Mouse (Mus musculus) embryonic facial prominence, embryonic 12.5 days (tissue): ENCODE measurements around the gene Ipo4. TPM values are rescaled to one million over a fixed set of nuclear protein-coding genes. Genes with fewer than 3 reads are reported as not detected.

ENCODE experiments used
- ATAC-seq: fragments of 200-750 bp; cut with Nextera tagmentation; 2 replicates; pipeline ENCODE4 v1.8.0; 2017; ENCODE audit not compliant: insufficient number of reproducible peaks, insufficient read depth, low FRiP score, low TSS enrichment
- H3K27ac ChIP-seq: fragments of 300-500 bp; sonication (generic); 2 replicates; pipeline ENCODE4 v1.5.1; 2016; ENCODE audit warnings: mild to moderate bottlenecking
- H3K27me3 ChIP-seq: fragments of 300-500 bp; sonication (generic); 2 replicates; pipeline ENCODE4 v1.6.1; 2016; ENCODE audit warnings: mild to moderate bottlenecking, moderate library complexity
- H3K36me3 ChIP-seq: fragments of 300-500 bp; sonication (generic); 2 replicates; pipeline ENCODE4 v1.6.1; 2016; ENCODE audit warnings: mild to moderate bottlenecking
- H3K4me1 ChIP-seq: fragments of 300-500 bp; sonication (generic); 2 replicates; pipeline ENCODE4 v1.6.1; 2016
- H3K4me2 ChIP-seq: fragments of 300-500 bp; sonication (generic); replicated peaks from 2 replicates; pipeline ENCODE4 v1.6.1; 2016; ENCODE audit warnings: mild to moderate bottlenecking, moderate library complexity
- H3K4me3 ChIP-seq: fragments of 300-500 bp; sonication (generic); 2 replicates; pipeline ENCODE4 v1.5.1; 2016; ENCODE audit warnings: mild to moderate bottlenecking
- H3K9ac ChIP-seq: fragments of 300-500 bp; sonication (generic); 2 replicates; pipeline ENCODE4 v1.6.1; 2016; ENCODE audit warnings: mild to moderate bottlenecking, moderate library complexity
- H3K9me3 ChIP-seq: fragments of 300-500 bp; sonication (generic); 2 replicates; pipeline ENCODE4 v1.6.1; 2016; ENCODE audit warnings: mild to moderate bottlenecking, moderate library complexity
- WGBS: fragments of 180-500 bp; shearing (Covaris S2); methylation state at CpG from one replicate; pipeline ENCODE4 v1.1.7; 2016; 5-methylcytosine and 5-hydroxymethylcytosine counted together
- polyA plus RNA-seq: library from polyadenylated mRNA; unstranded; fragments of >200 nt; fragmentation: Nextera tagmentation; extraction: Ambion mirVana; gene quantifications from 2 replicates; pipeline ENCODE4 v1.2.1, GENCODE M21; 2016

The Ipo4 gene
- polyA plus RNA-seq, 1 experiment from 2014 or later: 99.8 TPM

DNA sequence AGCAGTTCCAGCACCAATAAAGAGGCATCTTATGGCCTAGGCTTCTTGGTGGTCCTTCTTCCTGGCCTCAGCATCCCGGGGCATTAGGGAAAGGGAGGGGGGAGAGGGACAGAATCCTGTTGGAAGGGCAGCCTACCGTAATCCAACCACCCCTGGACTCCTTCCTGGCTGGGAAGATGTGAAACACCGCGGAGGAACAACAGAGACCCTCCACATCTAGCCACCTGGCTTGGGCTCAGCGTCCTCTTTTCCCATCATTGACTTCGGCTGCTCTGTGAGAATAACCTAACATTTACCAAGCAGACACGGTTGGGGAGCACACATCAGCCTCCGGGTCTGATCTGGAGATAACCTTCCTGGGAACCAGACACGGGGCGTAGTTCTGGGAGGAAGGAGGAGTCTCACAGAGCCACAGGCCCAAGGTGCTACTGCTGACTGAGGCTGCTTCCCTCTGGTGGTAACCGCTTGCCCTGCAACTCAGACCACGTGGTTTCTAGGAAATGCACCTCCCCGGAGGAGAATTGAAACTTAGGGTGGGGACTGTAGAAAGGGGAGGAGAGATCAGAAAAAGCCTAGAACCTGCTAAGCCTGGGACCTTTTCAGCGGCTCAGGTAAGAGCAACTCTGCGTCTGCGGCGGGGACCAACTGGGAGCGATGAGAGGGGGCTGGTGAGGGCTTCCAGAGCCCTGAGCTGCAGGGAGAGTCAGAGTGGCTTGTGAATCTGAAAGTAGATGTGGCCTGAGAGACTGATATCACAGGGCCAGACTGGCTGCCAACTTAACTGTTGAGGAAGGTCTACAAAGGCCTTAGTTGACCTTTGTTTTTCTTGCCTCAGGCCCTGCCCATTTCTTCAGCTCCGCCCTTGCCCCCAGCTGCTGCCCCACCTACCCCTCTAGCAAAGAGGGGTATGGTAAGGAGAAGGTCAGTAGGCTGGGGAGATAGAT, 31.9 kb downstream of the Ipo4 start:
- Histone ChIP-seq H3K4me3 (peak overlapping the region; percentile 30), H3K27me3 (no peaks in the 10 kb centered on the region), H3K27ac (peak overlapping the region; percentile 70), H3K36me3 (peaks cover 75% of the 10 kb centered on the region), H3K4me2 (peak overlapping the region; percentile 50), H3K9ac (peak overlapping the region; percentile 17; the same call in 1 of the 2 replicates), H3K4me1 (peaks cover 11% of the 10 kb centered on the region; the same call in 1 of the 2 replicates), H3K9me3 (no peaks in the 10 kb centered on the region)
- 13% methylated on average over 19 of the region's 19 CpGs for WGBS
- ATAC-seq: peak; percentile 80

DNA sequence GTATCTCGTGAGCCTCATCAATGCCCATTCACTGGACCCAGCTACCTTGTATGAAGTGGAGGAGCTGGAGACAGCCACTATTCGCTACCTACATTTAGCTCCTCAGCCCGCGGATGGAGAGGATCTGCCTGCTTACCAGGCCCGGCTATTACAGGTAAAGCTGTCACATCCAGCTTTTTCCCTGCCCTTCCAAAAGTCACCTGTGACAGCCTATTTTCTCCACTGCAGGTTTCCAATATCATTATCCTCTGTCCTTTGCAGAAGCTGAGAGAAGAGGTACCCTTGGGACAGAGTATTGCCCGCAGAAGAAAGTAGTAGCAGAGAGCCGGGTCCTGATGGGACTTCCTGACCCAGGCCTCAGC, 32.5 kb downstream of the Ipo4 start, which contains the start of gene Irf9:
TSS of gene Irf9 (plus strand) at position 301 of the 362 bp plus-strand sequence.
- ATAC-seq: no peak
- no peaks in the 10 kb centered on the region for H3K27me3 ChIP-seq
- WGBS: 82% methylated on average over 7 of the region's 7 CpGs
- peak within 1 kb of the TSS; percentile 70 for H3K27ac ChIP-seq
- peaks cover 11% of the 10 kb centered on the region; the same call in 1 of the 2 replicates for H3K4me1 ChIP-seq
- H3K9ac ChIP-seq: peak within 1 kb of the TSS; percentile 17; the same call in 1 of the 2 replicates
- peak within 1 kb of the TSS; percentile 50 for H3K4me2 ChIP-seq
- H3K4me3 ChIP-seq: peak within 1 kb of the TSS; percentile 30
- peaks cover 75% of the 10 kb centered on the region for H3K36me3 ChIP-seq
- no peaks in the 10 kb centered on the region for H3K9me3 ChIP-seq

DNA sequence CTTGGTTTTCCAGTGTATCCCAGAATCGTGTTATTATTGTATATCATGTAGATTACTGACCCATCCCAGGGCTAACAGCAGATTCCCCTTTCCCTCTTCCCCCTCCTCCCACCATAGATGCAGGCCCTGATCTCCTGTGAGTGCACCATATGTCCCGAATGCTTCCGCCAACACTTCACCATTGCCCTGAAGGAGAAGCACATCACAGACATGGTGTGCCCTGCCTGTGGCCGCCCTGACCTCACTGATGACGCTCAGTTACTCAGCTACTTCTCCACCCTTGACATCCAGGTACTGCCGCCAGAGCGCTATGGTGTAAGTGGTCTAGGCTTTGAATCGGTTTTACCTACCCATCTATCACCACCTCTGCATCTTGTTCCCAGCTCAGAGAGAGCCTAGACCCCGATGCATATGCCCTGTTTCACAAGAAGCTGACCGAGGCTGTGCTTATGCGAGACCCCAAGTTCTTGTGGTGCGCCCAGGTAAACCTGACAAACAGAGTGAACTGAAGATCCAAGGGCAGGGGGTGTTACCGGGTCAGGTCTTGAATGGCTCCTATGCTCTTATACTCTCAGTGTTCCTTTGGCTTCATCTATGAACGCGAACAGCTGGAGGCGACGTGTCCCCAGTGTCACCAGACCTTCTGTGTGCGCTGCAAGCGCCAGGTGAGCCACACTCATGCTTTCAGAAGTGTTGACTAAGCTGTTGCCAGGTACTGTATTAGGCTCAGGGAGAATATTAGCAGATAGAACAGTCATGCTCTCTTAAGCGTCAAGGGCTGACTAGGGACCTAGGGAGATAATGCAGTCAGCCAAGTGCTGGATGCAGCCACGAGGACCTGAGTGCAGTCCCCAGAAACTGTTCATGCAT, 37.0 kb downstream of the Ipo4 start:
- peaks cover 87% of the 10 kb centered on the region for H3K36me3 ChIP-seq
- ATAC-seq: no peak

DNA sequence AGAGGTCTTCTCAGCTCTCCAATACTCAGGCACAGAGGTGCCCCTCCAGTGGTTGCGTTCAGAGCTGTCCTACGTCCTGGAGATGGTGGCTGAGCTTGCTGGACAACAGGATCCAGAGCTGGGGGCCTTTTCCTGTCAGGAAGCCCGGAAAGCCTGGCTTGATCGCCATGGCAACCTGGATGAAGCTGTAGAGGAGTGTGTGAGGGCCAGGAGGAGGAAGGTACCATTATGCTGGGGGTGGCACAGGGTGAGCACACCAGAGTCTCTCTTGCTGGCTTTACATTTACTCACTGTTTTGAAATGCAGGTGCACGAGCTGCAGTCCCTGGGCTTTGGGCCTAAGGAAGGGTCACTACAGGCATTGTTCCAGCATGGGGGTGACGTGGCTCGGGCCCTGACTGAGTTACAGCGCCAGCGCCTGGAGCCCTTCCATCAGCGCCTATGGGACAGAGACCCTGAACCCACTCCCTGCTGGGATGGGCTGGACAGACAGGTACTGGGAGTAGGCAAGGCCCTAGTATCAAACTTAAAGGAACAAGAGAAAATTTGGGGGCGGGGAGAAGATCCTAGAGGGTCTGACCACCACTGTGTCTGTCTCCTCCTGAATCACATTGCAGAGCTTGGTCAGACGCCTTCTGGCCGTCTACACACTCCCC, 39.6 kb downstream of the Ipo4 start:
- Histone ChIP-seq H3K36me3 (peaks cover 66% of the 10 kb centered on the region), H3K9ac (0 out of 2 replicates have a peak overlapping the region, but pooled peaks have one; percentile 24)

More for the DNA sequence above, 37.0 kb downstream of the Ipo4 start:
- WGBS: 94% methylated on average over 21 of the region's 21 CpGs
- Histone ChIP-seq H3K27me3 (no peaks in the 10 kb centered on the region), H3K4me2 (no peak overlapping the region), H3K27ac (no peak overlapping the region), H3K4me3 (no peak overlapping the region), H3K9me3 (no peaks in the 10 kb centered on the region), H3K4me1 (peaks cover 5% of the 10 kb centered on the region; the same call in 1 of the 2 replicates), H3K9ac (no peak overlapping the region)

DNA sequence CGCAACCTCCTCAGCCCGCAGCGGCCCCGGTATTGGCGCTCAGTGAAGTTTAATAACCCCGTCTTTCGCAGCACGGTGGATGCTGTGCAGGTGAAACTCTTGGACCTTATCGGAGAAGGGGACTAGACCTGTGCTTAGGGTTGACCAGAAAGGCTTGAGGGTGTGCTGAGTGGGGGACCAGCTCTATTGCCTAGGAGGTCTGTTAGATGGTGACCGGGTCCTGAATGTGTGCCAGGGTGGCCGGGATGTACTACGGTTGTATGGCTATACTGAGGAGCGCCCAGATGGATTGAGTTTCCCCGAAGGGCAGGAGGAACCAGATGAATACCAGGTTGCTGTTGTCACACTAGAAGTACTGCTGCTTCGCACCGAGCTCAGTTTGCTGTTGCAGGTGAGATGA, 43.5 kb downstream of the Ipo4 start:
- ATAC-seq: no peak
- Histone ChIP-seq H3K9me3 (no peaks in the 10 kb centered on the region), H3K9ac (peak overlapping the region; percentile 77), H3K4me2 (peak overlapping the region; percentile 88), H3K4me1 (peaks cover 23% of the 10 kb centered on the region), H3K36me3 (peaks cover 35% of the 10 kb centered on the region), H3K27ac (peak overlapping the region; percentile 97; the same call in 1 of the 2 replicates), H3K4me3 (peak overlapping the region; percentile 71), H3K27me3 (no peaks in the 10 kb centered on the region)
- 3% methylated on average over 16 of the region's 16 CpGs for WGBS

More for the DNA sequence above, 39.6 kb downstream of the Ipo4 start:
- no peak for ATAC-seq
- 82% methylated on average over 13 of the region's 13 CpGs for WGBS
- H3K4me2 ChIP-seq: no peak overlapping the region
- H3K27me3 ChIP-seq: no peaks in the 10 kb centered on the region
- H3K4me3 ChIP-seq: no peak overlapping the region
- H3K9me3 ChIP-seq: no peaks in the 10 kb centered on the region
- peaks cover 14% of the 10 kb centered on the region for H3K4me1 ChIP-seq
- no peak overlapping the region for H3K27ac ChIP-seq

DNA sequence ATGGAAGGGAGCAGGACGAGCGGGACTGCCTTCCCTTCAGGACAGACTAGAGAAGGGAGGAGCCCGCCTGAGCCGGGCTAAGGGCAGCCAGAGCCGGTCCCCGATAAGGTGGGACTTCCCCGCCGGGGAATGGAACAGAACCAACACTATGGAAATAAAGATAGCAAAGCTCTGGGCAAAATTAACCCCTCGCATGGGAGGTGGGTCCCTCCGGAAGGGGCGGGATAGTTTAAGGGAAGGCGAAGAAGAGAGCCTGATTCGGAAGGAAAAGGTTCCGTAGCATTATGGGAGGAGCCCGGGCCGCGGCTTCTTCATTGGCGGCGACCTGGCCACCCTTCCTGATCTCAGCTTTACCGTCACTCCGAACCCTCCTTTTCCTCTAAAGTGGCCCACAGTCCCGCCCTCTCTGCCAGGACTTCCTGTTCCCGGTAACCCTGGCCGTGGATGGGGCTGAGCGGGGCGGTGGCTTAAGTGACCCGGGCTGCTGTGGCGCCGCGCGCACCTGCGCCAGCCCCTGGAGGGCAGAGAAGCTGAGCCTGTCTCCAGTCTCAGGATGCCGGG, 44.3 kb downstream of the Ipo4 start, which contains the start of gene Rnf31:
TSS of gene Rnf31 (plus strand) at position 378 of the 561 bp plus-strand sequence.
- H3K4me3 ChIP-seq: peak within 1 kb of the TSS; percentile 71
- H3K4me1 ChIP-seq: peaks cover 23% of the 10 kb centered on the region
- no peaks in the 10 kb centered on the region for H3K9me3 ChIP-seq
- ATAC-seq: peak; percentile 91
- H3K36me3 ChIP-seq: peaks cover 32% of the 10 kb centered on the region
- peak within 1 kb of the TSS; percentile 97 for H3K27ac ChIP-seq
- H3K9ac ChIP-seq: peak within 1 kb of the TSS; percentile 77
- H3K4me2 ChIP-seq: peak within 1 kb of the TSS; percentile 88
- no peaks in the 10 kb centered on the region for H3K27me3 ChIP-seq
- under 1% methylated on average over 33 of the region's 33 CpGs for WGBS

DNA sequence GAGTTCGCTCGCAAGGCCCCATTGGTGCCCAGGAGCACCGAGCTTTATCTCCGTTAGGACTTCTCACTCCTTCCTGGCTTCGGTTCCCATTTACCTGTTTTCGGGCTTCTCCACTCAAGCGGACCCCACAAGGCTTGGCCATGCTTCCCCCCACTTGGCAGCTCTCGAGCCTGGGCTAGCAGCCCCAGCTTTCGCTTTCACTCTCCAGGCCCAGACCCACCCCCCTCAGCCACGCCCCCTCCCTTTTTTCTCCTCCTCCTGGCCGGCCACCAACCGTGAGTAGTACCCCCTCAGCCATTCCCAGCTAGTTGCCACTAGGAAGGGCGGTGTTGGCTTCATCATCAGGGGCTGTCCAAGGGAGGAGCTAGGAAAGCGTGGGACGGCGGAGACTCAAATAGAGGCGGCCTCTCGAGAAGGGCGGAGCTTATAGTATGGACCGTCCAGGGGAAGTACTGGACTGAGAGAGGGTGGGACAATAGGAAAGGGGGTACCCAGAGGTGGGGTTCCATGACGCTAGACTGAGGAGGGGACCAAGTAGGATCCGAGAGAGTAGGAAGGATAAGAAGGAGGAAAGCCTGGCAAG, 44.9 kb downstream of the Ipo4 start, which contains the start of gene Psme2:
TSS of gene Psme2 (minus strand) at position 366 of the 583 bp plus-strand sequence.
- Histone ChIP-seq H3K4me1 (peaks cover 23% of the 10 kb centered on the region), H3K4me3 (peak within 1 kb of the TSS; percentile 71), H3K27me3 (no peaks in the 10 kb centered on the region), H3K9ac (peak within 1 kb of the TSS; percentile 77), H3K4me2 (peak within 1 kb of the TSS; percentile 88), H3K27ac (peak within 1 kb of the TSS; percentile 97), H3K36me3 (peaks cover 26% of the 10 kb centered on the region), H3K9me3 (no peaks in the 10 kb centered on the region)
- ATAC-seq: peak; percentile 96
- 1% methylated on average over 22 of the region's 22 CpGs for WGBS

DNA sequence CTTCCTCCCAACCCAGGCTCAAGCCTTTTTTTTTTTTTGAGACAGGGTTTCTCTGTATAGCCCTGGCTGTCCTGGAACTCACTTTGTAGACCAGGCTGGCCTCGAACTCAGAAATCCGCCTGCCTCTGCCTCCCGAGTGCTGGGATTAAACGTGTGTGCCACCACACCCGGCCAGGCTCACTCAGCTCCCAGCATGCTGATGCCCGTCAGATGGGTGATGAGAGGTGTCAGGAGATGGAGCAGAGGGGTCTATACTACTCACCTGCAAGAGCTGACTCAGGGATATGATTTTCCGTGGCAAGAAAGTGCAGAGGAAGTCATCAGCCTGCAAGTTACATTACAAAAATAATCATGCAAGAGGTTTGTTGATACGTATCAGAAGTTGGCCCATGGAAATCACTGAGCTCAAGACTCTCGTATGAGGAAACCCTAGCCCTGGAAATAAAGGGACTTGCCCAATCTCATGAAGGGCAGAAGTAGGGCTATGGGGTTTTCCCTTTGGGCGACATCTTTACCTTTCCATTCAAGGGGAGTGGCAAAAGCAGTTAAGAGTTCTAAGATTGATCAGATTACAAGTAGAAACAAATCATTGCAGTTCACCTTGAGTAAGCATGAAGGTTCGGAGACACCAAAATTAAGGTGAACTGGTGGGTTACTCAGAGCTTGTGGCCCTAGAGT, 45.8 kb downstream of the Ipo4 start:
- Histone ChIP-seq H3K9me3 (no peaks in the 10 kb centered on the region), H3K4me1 (peaks cover 24% of the 10 kb centered on the region), H3K27me3 (0 out of 2 replicates have a peak, but pooled peaks cover 2% of the 10 kb centered on the region), H3K9ac (peak overlapping the region; percentile 73; the same call in 1 of the 2 replicates), H3K27ac (peak overlapping the region; percentile 97; the same call in 1 of the 2 replicates), H3K4me2 (peak overlapping the region; percentile 88), H3K4me3 (peak overlapping the region; percentile 71), H3K36me3 (peaks cover 17% of the 10 kb centered on the region)
- 83% methylated on average over 11 of the region's 11 CpGs for WGBS
- ATAC-seq: no peak

DNA sequence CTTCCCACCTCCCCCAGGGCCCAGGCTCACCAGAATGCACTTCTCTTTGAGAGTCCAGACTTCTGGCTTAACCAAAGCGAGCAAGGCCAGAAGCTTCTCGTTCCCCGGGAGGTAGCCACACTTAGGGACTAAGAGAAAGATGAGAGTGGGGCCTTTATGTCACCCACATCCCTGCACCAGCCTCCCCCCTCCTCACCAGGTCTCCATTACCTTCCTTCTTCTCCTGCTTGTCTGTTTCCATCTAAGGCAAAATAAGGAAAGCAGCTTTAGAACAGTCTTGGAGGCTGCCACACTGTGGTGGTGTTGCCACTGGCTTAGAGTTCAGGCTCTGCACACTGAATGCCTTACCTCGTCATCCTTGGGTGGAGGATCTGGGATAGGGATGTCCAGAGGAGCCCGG, 46.5 kb downstream of the Ipo4 start:
- 0 out of 2 replicates have a peak, but pooled peaks cover 2% of the 10 kb centered on the region for H3K27me3 ChIP-seq
- H3K9me3 ChIP-seq: no peaks in the 10 kb centered on the region
- H3K4me3 ChIP-seq: no peak overlapping the region
- peaks cover 29% of the 10 kb centered on the region for H3K4me1 ChIP-seq
- H3K27ac ChIP-seq: no peak overlapping the region
- H3K36me3 ChIP-seq: peaks cover 10% of the 10 kb centered on the region
- H3K4me2 ChIP-seq: no peak overlapping the region
- WGBS: 92% methylated on average over 5 of the region's 5 CpGs
- no peak for ATAC-seq
- no peak overlapping the region for H3K9ac ChIP-seq

DNA sequence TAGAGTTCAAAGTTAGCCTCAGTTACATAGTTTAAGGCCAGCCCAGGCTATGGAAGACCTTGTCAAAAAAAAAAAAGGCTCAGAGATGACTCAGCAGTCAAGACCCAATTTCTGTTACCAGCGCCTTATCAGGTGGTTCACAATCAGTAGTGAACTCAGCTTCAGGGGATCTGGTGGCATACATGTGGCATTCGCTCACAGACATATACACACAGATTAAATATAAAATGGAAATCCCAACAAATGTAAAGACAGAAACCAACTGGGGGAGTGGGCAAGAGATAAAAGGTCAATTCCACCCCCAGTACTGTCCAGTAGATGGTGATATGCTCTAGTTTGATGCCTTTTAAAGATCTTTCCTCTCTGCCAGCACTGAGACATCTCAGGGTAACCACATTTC, 49.6 kb downstream of the Ipo4 start:
- Histone ChIP-seq H3K4me1 (peaks cover 15% of the 10 kb centered on the region), H3K36me3 (peaks cover 15% of the 10 kb centered on the region), H3K27ac (no peak overlapping the region), H3K4me2 (no peak overlapping the region), H3K4me3 (no peak overlapping the region), H3K9ac (no peak overlapping the region), H3K9me3 (no peaks in the 10 kb centered on the region), H3K27me3 (0 out of 2 replicates have a peak, but pooled peaks cover 2% of the 10 kb centered on the region)
- ATAC-seq: no peak
- WGBS: 88% methylated on average over 2 of the region's 2 CpGs
